Mouse (Mus musculus) hindbrain, embryonic 11.5 days (tissue): ENCODE data around the gene Dmrtc2. TPM values are rescaled to one million over a fixed set of nuclear protein-coding genes. Genes with fewer than 3 reads are reported as not detected.

Experiments used
- ATAC-seq: fragments of 200-750 bp; cut with Nextera tagmentation; 2 replicates; pipeline ENCODE4 v1.8.0; 2017; ENCODE audit warnings: mild to moderate bottlenecking, moderate TSS enrichment, moderate library complexity; ENCODE audit not compliant: low FRiP score
- DNase-seq: peaks from one replicate; pipeline ENCODE4 v3.0.0-alpha.2; 2015; ENCODE audit warnings: low spot score
- H3K27ac ChIP-seq: fragments of 300-500 bp; sonication (generic); 2 replicates; pipeline ENCODE4 v1.5.1; 2014; ENCODE audit warnings: mild to moderate bottlenecking, low read depth, low read length
- H3K27me3 ChIP-seq: fragments of 300-500 bp; sonication (generic); 2 replicates; pipeline ENCODE4 v1.6.1; 2014; ENCODE audit warnings: mild to moderate bottlenecking, low read length, moderate library complexity, mixed read lengths; ENCODE audit not compliant: control insufficient read depth, insufficient read depth
- H3K36me3 ChIP-seq: fragments of 300-500 bp; sonication (generic); 2 replicates; pipeline ENCODE4 v1.6.1; 2014; ENCODE audit warnings: mild to moderate bottlenecking, low read length, moderate library complexity, mixed read lengths; ENCODE audit not compliant: control insufficient read depth, insufficient read depth
- H3K4me1 ChIP-seq: fragments of 300-500 bp; sonication (generic); replicated peaks from 2 replicates; pipeline ENCODE4 v1.6.1; 2014; ENCODE audit warnings: low read length, mixed read lengths; ENCODE audit not compliant: control insufficient read depth, insufficient read depth
- H3K4me2 ChIP-seq: fragments of 300-500 bp; sonication (generic); replicated peaks from 2 replicates; pipeline ENCODE4 v1.6.1; 2014; ENCODE audit warnings: mild to moderate bottlenecking, low read depth, low read length
- H3K4me3 ChIP-seq: fragments of 300-500 bp; sonication (generic); 2 replicates; pipeline ENCODE4 v1.5.1; 2014; ENCODE audit warnings: low read depth, low read length
- H3K9ac ChIP-seq: fragments of 300-500 bp; sonication (generic); 2 replicates; pipeline ENCODE4 v1.6.1; 2014; ENCODE audit warnings: low read depth, low read length
- H3K9me3 ChIP-seq: fragments of 300-500 bp; sonication (generic); 2 replicates; pipeline ENCODE4 v1.6.1; 2016; ENCODE audit warnings: low read length; ENCODE audit not compliant: control insufficient read depth
- WGBS: fragments of 180-500 bp; shearing (Covaris S2); extraction: QIAGEN DNeasy Blood & Tissue Kit; methylation state at CpG from one replicate; pipeline ENCODE4 v1.1.7; 2014; 5-methylcytosine and 5-hydroxymethylcytosine counted together
- polyA plus RNA-seq: library from polyadenylated mRNA; unstranded; fragments of >200 nt; fragmentation: Nextera tagmentation; extraction: Ambion mirVana; gene quantifications from 2 replicates; pipeline ENCODE4 v1.2.1, GENCODE M21; 2014

Dmrtc2 gene
- polyA plus RNA-seq, 1 experiment from 2014 or later: 0.14 TPM

DNA sequence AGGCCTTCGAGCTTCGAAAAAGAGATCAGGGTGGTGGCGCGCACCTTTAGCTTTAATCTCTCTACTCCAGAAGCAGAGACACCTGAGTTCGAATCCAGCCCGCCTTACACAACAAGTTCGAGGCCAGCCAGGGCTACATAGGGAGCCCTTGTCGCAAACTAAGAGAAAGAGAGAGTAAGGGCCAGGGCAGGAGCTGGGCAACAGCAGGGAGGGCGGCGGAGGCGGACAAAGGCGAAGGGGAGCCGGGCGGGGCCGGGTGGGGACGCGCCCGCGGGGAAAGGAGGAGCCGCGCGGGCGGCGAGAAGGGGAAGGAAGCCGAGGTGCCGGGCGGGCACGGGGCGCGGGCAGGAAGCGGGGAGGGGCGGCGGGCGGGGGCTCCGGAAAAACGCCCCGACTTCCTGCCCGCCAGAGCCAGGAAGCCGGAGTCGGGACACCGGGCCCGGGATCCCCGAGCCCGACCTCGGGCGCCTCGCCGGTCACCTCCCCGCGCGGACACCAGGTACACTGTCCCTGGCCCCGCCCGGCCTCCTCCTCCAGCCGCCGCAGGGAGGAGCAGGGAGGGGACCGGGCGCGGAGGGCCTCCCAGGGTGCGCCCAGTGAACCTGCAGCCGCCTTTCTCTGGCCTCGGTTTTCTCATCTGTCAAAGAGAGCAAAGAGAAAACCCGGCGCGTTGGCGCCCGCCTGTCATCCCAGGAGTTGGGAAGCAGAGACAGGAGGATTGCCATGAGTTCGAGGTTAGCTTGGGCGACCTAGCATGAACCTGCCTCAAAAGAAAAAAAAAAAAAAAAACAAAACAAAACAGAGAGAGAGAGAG is 33.0 kb downstream of the Dmrtc2 start, which contains the start of gene Arhgef1:
Arhgef1 (plus strand) TSS at position 283 of the 814 bp plus-strand sequence.
- no peaks in the 10 kb centered on the region for H3K9me3 ChIP-seq
- peak within 1 kb of the TSS; percentile 61 for H3K4me2 ChIP-seq
- WGBS: 6% methylated on average over 56 of the region's 68 CpGs
- H3K4me1 ChIP-seq: no peaks in the 10 kb centered on the region; the same call in 1 of the 2 replicates
- peak within 1 kb of the TSS; percentile 75 for H3K9ac ChIP-seq
- no peaks in the 10 kb centered on the region for H3K36me3 ChIP-seq
- H3K4me3 ChIP-seq: peak within 1 kb of the TSS; percentile 68
- ATAC-seq: no peak
- peak; percentile 60 for DNase-seq
- no peaks in the 10 kb centered on the region for H3K27me3 ChIP-seq
- peak within 1 kb of the TSS; percentile 70 for H3K27ac ChIP-seq

DNA sequence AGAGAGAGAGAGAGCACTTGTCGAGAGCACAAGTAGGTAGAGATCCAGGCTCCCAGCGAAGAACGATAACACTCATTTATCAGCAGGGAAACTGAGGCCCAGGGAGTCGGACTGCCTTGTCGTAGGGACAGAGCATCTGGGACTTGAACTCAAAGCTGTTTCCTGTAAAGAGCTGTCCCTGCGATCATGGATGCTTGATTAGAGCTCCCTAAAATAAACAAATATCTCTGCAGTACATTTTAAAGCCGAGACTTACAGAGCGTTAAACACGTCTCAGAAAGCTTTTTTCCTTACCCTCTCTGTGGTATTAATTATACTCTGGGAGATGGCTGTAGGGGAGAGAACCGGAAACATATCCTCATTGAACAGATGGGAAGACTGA is 33.6 kb downstream of the Dmrtc2 start:
- ATAC-seq (no peak), DNase-seq (no peak)
- Histone ChIP-seq H3K9me3 (no peaks in the 10 kb centered on the region), H3K4me2 (peak overlapping the region; percentile 61), H3K27ac (no peak overlapping the region), H3K9ac (peak overlapping the region; percentile 75), H3K4me1 (no peaks in the 10 kb centered on the region; the same call in 1 of the 2 replicates), H3K36me3 (no peaks in the 10 kb centered on the region), H3K4me3 (peak overlapping the region; percentile 68), H3K27me3 (no peaks in the 10 kb centered on the region)
- whole genome bisulfite sequencing: 46% methylated on average over 10 of the region's 10 CpGs

DNA sequence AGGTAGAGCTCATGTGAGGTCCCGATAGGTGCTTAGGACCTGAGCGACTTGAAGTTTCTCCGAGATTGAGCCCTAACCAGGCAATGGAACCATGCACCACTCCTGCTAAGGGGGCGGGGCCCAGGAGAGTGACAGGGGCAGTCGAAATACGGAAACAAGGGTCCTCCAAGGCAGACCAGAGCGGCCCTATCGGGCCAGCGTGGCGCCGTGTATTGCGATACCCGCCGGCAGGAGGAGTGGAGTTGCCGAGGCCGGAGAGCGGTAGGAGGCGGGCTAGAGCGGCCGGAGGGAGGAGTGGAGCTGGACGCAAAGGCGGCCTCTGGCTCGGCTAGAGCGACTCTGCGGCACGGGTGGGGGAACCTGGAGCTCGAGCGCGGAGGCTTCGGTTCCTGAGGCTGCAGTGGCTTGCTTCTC is 34.2 kb downstream of the Dmrtc2 start:
- DNase-seq: peak; percentile 97
- Histone ChIP-seq H3K4me2 (peak overlapping the region; percentile 61), H3K4me1 (no peaks in the 10 kb centered on the region; the same call in 1 of the 2 replicates), H3K4me3 (peak overlapping the region; percentile 68), H3K27ac (peak overlapping the region; percentile 60; the same call in 1 of the 2 replicates), H3K27me3 (no peaks in the 10 kb centered on the region), H3K9ac (peak overlapping the region; percentile 77), H3K9me3 (no peaks in the 10 kb centered on the region), H3K36me3 (no peaks in the 10 kb centered on the region)
- whole genome bisulfite sequencing: under 1% methylated on average over 30 of the region's 30 CpGs
- peak; percentile 96 for ATAC-seq

DNA sequence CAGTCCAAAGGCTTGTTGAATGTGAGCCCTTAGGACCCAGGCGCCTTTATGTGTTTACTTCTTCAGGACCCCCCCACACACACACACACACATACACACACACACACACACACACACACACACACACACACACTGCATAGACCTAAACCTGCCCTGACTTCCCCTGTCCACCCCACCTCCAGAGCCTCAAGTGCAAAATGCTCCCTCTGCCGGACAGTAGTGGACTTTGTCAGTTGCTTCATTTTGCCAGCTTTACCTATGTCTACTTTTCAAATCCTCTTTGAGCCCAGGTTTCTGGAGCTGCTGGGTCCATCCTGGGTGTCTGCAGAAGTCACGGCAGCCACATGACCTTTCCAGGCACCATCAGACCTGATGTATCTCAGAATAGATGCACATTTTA is 35.1 kb downstream of the Dmrtc2 start:
- 18% methylated on average over 3 of the region's 3 CpGs for WGBS
- Histone ChIP-seq H3K4me2 (peak overlapping the region; percentile 61), H3K9me3 (no peaks in the 10 kb centered on the region), H3K27ac (no peak overlapping the region), H3K27me3 (no peaks in the 10 kb centered on the region), H3K4me3 (peak overlapping the region; percentile 68; the same call in 1 of the 2 replicates), H3K36me3 (no peaks in the 10 kb centered on the region), H3K9ac (peak overlapping the region; percentile 77; the same call in 1 of the 2 replicates), H3K4me1 (no peaks in the 10 kb centered on the region; the same call in 1 of the 2 replicates)
- ATAC-seq (peak; percentile 26; the same call in 1 of the 2 replicates), DNase-seq (peak; percentile 79)

DNA sequence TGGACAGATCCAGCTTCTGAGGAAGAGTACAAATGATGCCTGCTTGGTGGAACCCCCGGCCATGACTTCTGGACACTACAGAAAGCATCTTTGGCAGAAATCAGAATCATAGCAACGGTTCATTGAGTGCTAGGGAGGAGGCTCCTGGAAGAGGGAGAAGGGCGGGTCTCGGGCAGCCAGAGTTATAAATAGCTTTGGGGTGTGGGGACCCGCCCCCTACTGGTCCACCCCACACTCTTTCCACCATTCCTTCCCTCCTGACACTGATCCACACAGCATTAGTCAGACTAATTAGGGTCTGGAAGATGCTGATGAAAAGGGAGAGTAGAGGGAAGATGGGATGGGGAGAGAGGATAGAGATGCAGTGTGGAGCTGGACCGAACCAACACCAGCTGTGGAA is 36.7 kb downstream of the Dmrtc2 start:
- H3K27ac ChIP-seq: no peak overlapping the region
- H3K27me3 ChIP-seq: no peaks in the 10 kb centered on the region
- H3K4me3 ChIP-seq: no peak overlapping the region
- no peaks in the 10 kb centered on the region for H3K9me3 ChIP-seq
- ATAC-seq: no peak
- WGBS: 48% methylated on average over 6 of the region's 6 CpGs
- H3K9ac ChIP-seq: no peak overlapping the region
- H3K36me3 ChIP-seq: no peaks in the 10 kb centered on the region
- no peak overlapping the region for H3K4me2 ChIP-seq
- no peak for DNase-seq
- no peaks in the 10 kb centered on the region; the same call in 1 of the 2 replicates for H3K4me1 ChIP-seq

DNA sequence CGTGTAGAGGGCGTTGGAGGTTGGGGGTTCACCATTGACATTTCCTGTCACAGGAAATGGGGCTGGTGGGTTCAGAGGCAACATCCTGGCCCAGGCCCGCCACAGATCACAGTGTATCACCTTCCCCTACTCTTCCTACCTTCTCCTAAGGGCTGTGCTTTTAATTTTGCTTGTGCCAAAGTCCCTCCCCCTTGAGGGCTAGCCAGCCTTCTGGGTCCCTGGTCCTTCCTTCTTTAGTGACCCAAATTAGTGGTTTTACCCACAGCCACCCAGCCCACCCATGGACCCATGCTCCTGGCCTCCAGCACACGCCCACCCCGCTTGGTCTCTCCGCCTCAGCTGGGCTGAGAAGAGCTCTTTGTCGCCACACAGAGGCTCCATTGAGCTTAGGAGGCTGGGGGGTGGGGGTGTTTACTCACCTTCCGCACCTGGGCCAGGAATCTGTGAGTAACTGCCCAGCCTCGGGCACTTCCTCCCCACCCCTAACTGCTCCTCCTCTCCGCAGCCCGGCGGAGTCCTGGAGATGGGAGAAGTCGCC is 37.4 kb downstream of the Dmrtc2 start:
- no peaks in the 10 kb centered on the region; the same call in 1 of the 2 replicates for H3K4me1 ChIP-seq
- no peaks in the 10 kb centered on the region for H3K27me3 ChIP-seq
- DNase-seq (no peak), ATAC-seq (no peak)
- no peak overlapping the region for H3K9ac ChIP-seq
- H3K4me2 ChIP-seq: no peak overlapping the region
- H3K36me3 ChIP-seq: no peaks in the 10 kb centered on the region
- 22% methylated on average over 13 of the region's 13 CpGs for WGBS
- H3K27ac ChIP-seq: no peak overlapping the region
- H3K9me3 ChIP-seq: no peaks in the 10 kb centered on the region
- no peak overlapping the region for H3K4me3 ChIP-seq

DNA sequence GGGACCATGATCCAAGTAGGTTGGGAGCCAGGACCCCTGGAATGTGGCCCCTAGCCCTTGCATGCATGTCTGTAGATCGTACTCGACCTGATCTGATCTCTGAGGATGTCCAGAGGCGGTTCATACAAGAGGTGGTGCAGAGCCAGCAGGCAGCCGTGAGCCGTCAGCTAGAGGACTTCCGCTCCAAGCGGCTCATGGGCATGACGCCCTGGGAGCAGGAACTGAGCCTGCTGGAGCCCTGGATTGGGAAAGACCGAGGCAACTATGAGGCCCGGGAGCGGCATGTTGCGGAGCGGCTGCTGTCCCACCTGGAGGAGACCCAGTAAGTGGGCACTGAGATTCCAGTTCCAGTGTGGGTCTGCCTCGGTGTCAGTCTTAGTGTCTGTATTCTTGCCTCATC is 42.6 kb downstream of the Dmrtc2 start:
- Histone ChIP-seq H3K9me3 (no peaks in the 10 kb centered on the region), H3K4me2 (no peak overlapping the region), H3K9ac (no peak overlapping the region), H3K27ac (no peak overlapping the region), H3K4me3 (no peak overlapping the region), H3K4me1 (no peaks in the 10 kb centered on the region; the same call in 1 of the 2 replicates), H3K36me3 (0 out of 2 replicates have a peak, but pooled peaks cover 5% of the 10 kb centered on the region), H3K27me3 (no peaks in the 10 kb centered on the region)
- DNase-seq (no peak), ATAC-seq (no peak)
- WGBS: 96% methylated on average over 14 of the region's 14 CpGs

DNA sequence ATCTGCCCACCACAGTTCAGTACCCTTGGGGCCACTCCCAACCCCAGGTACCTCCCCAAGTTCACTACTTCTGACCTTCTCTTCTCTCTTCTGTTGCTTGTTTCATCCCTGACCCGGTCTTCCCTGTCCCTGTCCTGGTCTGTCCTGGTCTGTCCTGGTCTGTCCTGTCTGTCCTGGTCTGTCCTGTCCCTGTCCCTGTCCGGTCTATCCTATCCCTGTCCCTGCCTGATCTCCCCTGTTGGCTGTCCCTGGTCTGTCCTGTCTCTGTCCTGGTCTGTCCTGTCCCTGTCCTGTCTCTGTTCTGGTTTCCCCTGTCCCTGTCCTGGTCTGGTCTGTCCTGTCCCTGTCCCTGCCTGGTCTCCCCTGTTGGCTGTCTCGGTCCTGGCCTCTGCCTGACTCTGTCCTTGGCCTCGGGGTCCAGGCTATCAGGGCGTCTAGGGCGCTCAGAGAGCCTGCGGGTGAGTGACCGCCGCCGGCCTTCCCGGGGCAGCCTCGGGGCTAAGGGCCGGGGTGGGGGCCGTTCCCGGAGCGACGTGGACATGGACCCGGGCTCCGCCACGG is 49.0 kb downstream of the Dmrtc2 start:
- Histone ChIP-seq H3K4me1 (no peaks in the 10 kb centered on the region), H3K4me3 (no peak overlapping the region), H3K9me3 (no peaks in the 10 kb centered on the region), H3K27me3 (no peaks in the 10 kb centered on the region), H3K36me3 (peaks cover 16% of the 10 kb centered on the region), H3K4me2 (no peak overlapping the region), H3K9ac (no peak overlapping the region), H3K27ac (no peak overlapping the region)
- ATAC-seq (peak; percentile 19; the same call in 1 of the 2 replicates), DNase-seq (no peak)
- WGBS: 92% methylated on average over 20 of the region's 20 CpGs
